Mouse (Mus musculus) heart, embryonic 15.5 days (tissue): ENCODE results near the gene Prpf4b. TPM values are rescaled to one million over a fixed set of nuclear protein-coding genes. Genes with fewer than 3 reads are reported as not detected.

ENCODE experiments used
- polyA plus RNA-seq: library from polyadenylated mRNA; unstranded; fragments of >200 nt; fragmentation: Nextera tagmentation; extraction: Ambion mirVana; gene quantifications from 2 replicates; pipeline ENCODE4 v1.2.1, GENCODE M21; 2015

Prpf4b gene
- polyA plus RNA-seq, 1 experiment from 2014 or later = 45.8 TPM

Other genes starting within 250 kb of the Prpf4b start
- gene Pxdc1, start 221.8 kb upstream of the Prpf4b start, polyA plus RNA-seq = 19.1 and 19.9 TPM in 2 replicates
- not detected in 2 replicates for gene Fam50b, start 140.5 kb upstream of the Prpf4b start, polyA plus RNA-seq
- gene Fam217a, start 49.0 kb downstream of the Prpf4b start, polyA plus RNA-seq = 1.4 and 2.3 TPM in 2 replicates
- not detected in 2 replicates for gene 4933417A18Rik, start 49.1 kb downstream of the Prpf4b start, polyA plus RNA-seq
- 0.30 and 0.75 TPM in 2 replicates for gene Eci3, start 88.5 kb downstream of the Prpf4b start, polyA plus RNA-seq
- 134 and 135 TPM in 2 replicates for gene Eci2, start 151.8 kb downstream of the Prpf4b start, polyA plus RNA-seq